Mouse (Mus musculus) forebrain, embryonic 16.5 days (tissue): ENCODE data around the gene Svep1. TPM values are rescaled to one million over a fixed set of nuclear protein-coding genes. Genes with fewer than 3 reads are reported as not detected.
A peak's percentile ranks its signal among the peaks of the same experiment; 100 is the strongest.

Source experiments
- ATAC-seq: fragments of 200-750 bp; cut with Nextera tagmentation; 2 replicates; pipeline ENCODE4 v1.8.0; 2017; ENCODE audit warnings: mild to moderate bottlenecking, moderate library complexity
- H3K27ac ChIP-seq: fragments of 300-500 bp; sonication (generic); 2 replicates; pipeline ENCODE4 v1.5.1; 2014; ENCODE audit warnings: low read length, control low read depth
- H3K27me3 ChIP-seq: fragments of 300-500 bp; sonication (generic); replicated peaks from 2 replicates; pipeline ENCODE4 v1.6.1; 2014; ENCODE audit warnings: low read length; ENCODE audit not compliant: control insufficient read depth, insufficient read depth
- H3K36me3 ChIP-seq: fragments of 300-500 bp; sonication (generic); 2 replicates; pipeline ENCODE4 v1.6.1; 2014; ENCODE audit not compliant: control insufficient read depth, insufficient read depth
- H3K4me1 ChIP-seq: fragments of 300-500 bp; sonication (generic); replicated peaks from 2 replicates; pipeline ENCODE4 v1.6.1; 2014; ENCODE audit warnings: low read length; ENCODE audit not compliant: control insufficient read depth, insufficient read depth
- H3K4me2 ChIP-seq: fragments of 300-500 bp; sonication (generic); 2 replicates; pipeline ENCODE4 v1.6.1; 2014; ENCODE audit warnings: mild to moderate bottlenecking, low read length, control low read depth
- H3K4me3 ChIP-seq: fragments of 300-500 bp; sonication (generic); replicated peaks from 2 replicates; pipeline ENCODE4 v1.5.1; 2014; ENCODE audit warnings: mild to moderate bottlenecking, low read length, control low read depth
- H3K9ac ChIP-seq: fragments of 300-500 bp; sonication (generic); replicated peaks from 2 replicates; pipeline ENCODE4 v1.6.1; 2014; ENCODE audit warnings: low read depth, low read length, control low read depth
- H3K9me3 ChIP-seq: fragments of 300-500 bp; sonication (generic); 2 replicates; pipeline ENCODE4 v1.6.1; 2016; ENCODE audit warnings: low read length; ENCODE audit not compliant: control insufficient read depth
- WGBS: fragments of 180-500 bp; shearing (Covaris S2); extraction: QIAGEN DNeasy Blood & Tissue Kit; methylation state at CpG from one replicate; pipeline ENCODE4 v1.1.7; 2014; 5-methylcytosine and 5-hydroxymethylcytosine counted together
- polyA plus RNA-seq: library from polyadenylated mRNA; unstranded; fragments of >200 nt; fragmentation: Nextera tagmentation; extraction: Ambion mirVana; gene quantifications from 2 replicates; pipeline ENCODE4 v1.2.1, GENCODE M21; 2015

Gene Svep1
- polyA plus RNA-seq, 1 experiment from 2014 or later, result 0.49 TPM

- peak overlapping the region; percentile 48 for H3K4me3 ChIP-seq
- H3K36me3 ChIP-seq, result no peaks in the 10 kb centered on the region
- peak overlapping the region; percentile 43 for H3K9ac ChIP-seq
- under 1% methylated on average over 31 of the region's 31 CpGs for WGBS
- peaks cover 23% of the 10 kb centered on the region for H3K27me3 ChIP-seq
- peaks cover 8% of the 10 kb centered on the region for H3K4me1 ChIP-seq
- no peaks in the 10 kb centered on the region for H3K9me3 ChIP-seq
- peak overlapping the region; percentile 84 for H3K4me2 ChIP-seq
- H3K27ac ChIP-seq, result no peak overlapping the region
- ATAC-seq, result peak; percentile 55
These were observed 927 bp downstream of the Svep1 start for GRCm38 (mm10) chr4:58205750-58206114.

GRCm38 (mm10) chr4:58201703-58202102 lies 5.0 kb downstream of the Svep1 start:
- no peak overlapping the region for H3K27ac ChIP-seq
- H3K9ac ChIP-seq, result no peak overlapping the region
- no peaks in the 10 kb centered on the region for H3K9me3 ChIP-seq
- WGBS, result 84% methylated on average over 2 of the region's 2 CpGs
- H3K4me2 ChIP-seq, result no peak overlapping the region
- ATAC-seq, result no peak
- H3K4me1 ChIP-seq, result peaks cover 8% of the 10 kb centered on the region
- H3K36me3 ChIP-seq, result no peaks in the 10 kb centered on the region
- H3K27me3 ChIP-seq, result peaks cover 19% of the 10 kb centered on the region
- no peak overlapping the region for H3K4me3 ChIP-seq

- no peak overlapping the region for H3K4me3 ChIP-seq
- no peaks in the 10 kb centered on the region for H3K36me3 ChIP-seq
- H3K4me1 ChIP-seq, result peaks cover 3% of the 10 kb centered on the region
- H3K9me3 ChIP-seq, result no peaks in the 10 kb centered on the region
- ATAC-seq, result no peak
- H3K27me3 ChIP-seq, result peaks cover 10% of the 10 kb centered on the region
- H3K27ac ChIP-seq, result no peak overlapping the region
- no peak overlapping the region for H3K4me2 ChIP-seq
- WGBS, result 73% methylated on average over 4 of the region's 4 CpGs
- no peak overlapping the region for H3K9ac ChIP-seq
These were observed 5.8 kb downstream of the Svep1 start for GRCm38 (mm10) chr4:58200826-58201225.

- Histone ChIP-seq H3K27me3 (no peaks in the 10 kb centered on the region), H3K9ac (no peak overlapping the region), H3K9me3 (peaks cover 2% of the 10 kb centered on the region; the same call in 1 of the 2 replicates), H3K4me2 (no peak overlapping the region), H3K4me1 (no peaks in the 10 kb centered on the region), H3K36me3 (no peaks in the 10 kb centered on the region), H3K27ac (no peak overlapping the region), H3K4me3 (no peak overlapping the region)
- 82% methylated on average over 4 of the region's 4 CpGs for WGBS
- no peak for ATAC-seq
These were observed 9.4 kb downstream of the Svep1 start for GRCm38 (mm10) chr4:58197230-58197629.

DNA sequence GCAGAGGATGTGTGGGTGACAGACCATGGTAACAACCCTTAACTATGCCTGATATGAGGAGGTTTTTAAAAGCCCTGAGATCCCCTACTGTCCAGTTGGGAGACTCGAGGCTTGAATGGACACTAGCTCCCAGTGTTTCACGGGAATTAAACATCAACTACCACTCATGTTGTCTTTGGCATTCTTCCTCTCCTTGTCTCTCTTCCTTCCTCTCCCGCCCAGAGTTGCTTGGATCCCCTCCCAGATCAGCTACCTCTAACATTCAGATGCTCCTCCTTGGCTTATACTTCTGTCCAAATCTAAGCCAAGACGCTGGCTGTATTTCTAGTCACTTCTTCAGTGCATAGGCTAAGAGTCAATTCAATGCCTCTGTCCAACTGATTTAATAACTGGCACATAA lies 9.9 kb downstream of the Svep1 start:
- Histone ChIP-seq H3K9ac (no peak overlapping the region), H3K27ac (no peak overlapping the region), H3K4me3 (no peak overlapping the region), H3K36me3 (no peaks in the 10 kb centered on the region), H3K4me2 (no peak overlapping the region), H3K9me3 (peaks cover 2% of the 10 kb centered on the region; the same call in 1 of the 2 replicates), H3K4me1 (no peaks in the 10 kb centered on the region), H3K27me3 (no peaks in the 10 kb centered on the region)
- 79% methylated on average over 4 of the region's 4 CpGs for WGBS
- no peak for ATAC-seq

GRCm38 (mm10) chr4:58195936-58196335 lies 10.7 kb downstream of the Svep1 start:
- 98% methylated on average over 2 of the region's 2 CpGs for WGBS

GRCm38 (mm10) chr4:58189281-58189680 lies 17.4 kb downstream of the Svep1 start:
- no peak for ATAC-seq
- no peak overlapping the region for H3K27ac ChIP-seq
- H3K9me3 ChIP-seq, result no peaks in the 10 kb centered on the region
- H3K4me3 ChIP-seq, result no peak overlapping the region
- no peaks in the 10 kb centered on the region for H3K27me3 ChIP-seq
- H3K36me3 ChIP-seq, result no peaks in the 10 kb centered on the region
- H3K9ac ChIP-seq, result no peak overlapping the region
- no peak overlapping the region for H3K4me2 ChIP-seq
- WGBS, result 83% methylated on average over 5 of the region's 5 CpGs
- H3K4me1 ChIP-seq, result no peaks in the 10 kb centered on the region

More at GRCm38 (mm10) chr4:58195936-58196335, 10.7 kb downstream of the Svep1 start:
- Histone ChIP-seq H3K9ac (no peak overlapping the region), H3K4me2 (no peak overlapping the region), H3K27ac (no peak overlapping the region), H3K9me3 (peaks cover 2% of the 10 kb centered on the region; the same call in 1 of the 2 replicates), H3K4me3 (no peak overlapping the region), H3K36me3 (no peaks in the 10 kb centered on the region), H3K27me3 (no peaks in the 10 kb centered on the region), H3K4me1 (no peaks in the 10 kb centered on the region)
- ATAC-seq, result no peak

DNA sequence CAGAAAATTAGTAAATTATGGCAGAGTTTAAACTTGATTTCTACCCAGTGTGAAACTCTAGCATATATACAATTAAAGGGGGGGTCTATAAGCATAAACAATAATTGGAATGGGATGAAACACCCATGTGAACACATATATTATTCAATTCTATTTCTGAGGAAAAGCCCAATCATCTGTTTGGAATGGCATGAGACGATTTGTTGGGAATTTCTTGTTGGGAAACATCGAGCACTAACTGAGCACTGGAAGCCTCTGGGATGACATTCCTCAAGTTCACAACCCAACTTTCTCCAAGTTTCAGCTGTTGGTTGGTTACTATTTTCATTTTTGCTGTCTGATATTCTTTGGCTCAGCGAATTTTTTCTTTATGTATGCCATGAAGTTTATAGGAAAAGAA lies 21.3 kb downstream of the Svep1 start:
- Histone ChIP-seq H3K4me1 (no peaks in the 10 kb centered on the region), H3K27ac (no peak overlapping the region), H3K4me2 (no peak overlapping the region), H3K4me3 (no peak overlapping the region), H3K27me3 (no peaks in the 10 kb centered on the region), H3K9me3 (no peaks in the 10 kb centered on the region), H3K9ac (no peak overlapping the region), H3K36me3 (no peaks in the 10 kb centered on the region)
- no peak for ATAC-seq
- WGBS, result 76% methylated on average over 3 of the region's 3 CpGs

DNA sequence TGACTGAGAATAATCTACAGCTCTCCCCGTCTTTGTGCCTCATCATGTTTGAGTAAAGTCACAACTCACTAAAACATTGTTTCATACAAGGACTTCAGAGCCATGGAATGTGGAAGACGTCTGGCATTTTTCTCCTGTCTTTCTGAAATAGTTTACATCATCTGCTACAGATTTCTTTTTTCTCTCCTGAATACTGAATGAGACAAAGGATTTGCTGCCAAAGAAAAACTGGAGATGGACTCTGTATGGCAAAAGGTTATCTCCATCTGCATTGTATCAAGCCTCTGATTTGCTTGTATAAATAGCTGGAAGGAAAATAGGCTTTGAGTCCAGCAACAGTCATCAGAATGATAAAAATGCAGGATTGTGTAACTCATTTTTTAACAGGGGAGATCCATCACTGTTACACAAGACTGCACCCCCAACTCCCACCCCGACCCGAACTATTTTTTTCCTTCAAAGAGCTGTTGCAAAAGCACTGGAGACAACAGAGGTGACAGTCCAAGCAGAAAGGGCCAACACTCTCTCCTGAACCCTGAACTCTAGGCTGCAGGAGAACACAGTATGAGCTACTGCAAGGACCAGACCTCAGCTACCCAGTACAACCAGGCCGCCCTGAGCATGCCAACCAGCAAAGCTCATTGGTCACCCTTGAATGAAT lies 21.8 kb downstream of the Svep1 start:
- no peak for ATAC-seq
- H3K9me3 ChIP-seq, result no peaks in the 10 kb centered on the region
- WGBS, result 82% methylated on average over 5 of the region's 5 CpGs
- no peak overlapping the region for H3K4me2 ChIP-seq
- no peak overlapping the region for H3K9ac ChIP-seq
- H3K4me1 ChIP-seq, result no peaks in the 10 kb centered on the region
- no peak overlapping the region for H3K27ac ChIP-seq
- no peaks in the 10 kb centered on the region for H3K27me3 ChIP-seq
- H3K36me3 ChIP-seq, result no peaks in the 10 kb centered on the region
- H3K4me3 ChIP-seq, result no peak overlapping the region

DNA sequence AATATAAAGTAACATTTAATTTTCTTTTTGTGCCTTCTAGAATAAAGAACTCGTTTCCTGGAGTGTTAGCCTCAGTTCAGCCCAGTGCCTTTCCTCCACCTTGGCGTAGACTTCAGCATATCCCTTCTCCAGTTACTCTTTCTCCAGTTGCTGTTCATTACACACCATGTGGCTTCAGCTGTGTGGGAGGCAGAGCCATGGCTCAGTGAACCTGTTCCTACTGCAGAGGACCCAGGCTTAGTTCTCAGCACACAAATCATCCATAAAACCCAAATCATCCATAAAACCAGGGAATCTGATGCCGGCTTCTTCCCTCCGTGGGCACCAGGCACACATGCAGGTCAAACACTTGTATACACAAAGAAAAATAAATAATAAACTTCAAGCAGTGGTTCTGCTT lies 22.8 kb downstream of the Svep1 start:
- no peaks in the 10 kb centered on the region for H3K9me3 ChIP-seq
- WGBS, result 94% methylated on average over 4 of the region's 4 CpGs
- no peak overlapping the region for H3K27ac ChIP-seq
- H3K4me2 ChIP-seq, result no peak overlapping the region
- no peak overlapping the region for H3K4me3 ChIP-seq
- no peak overlapping the region for H3K9ac ChIP-seq
- no peaks in the 10 kb centered on the region for H3K4me1 ChIP-seq
- ATAC-seq, result no peak
- no peaks in the 10 kb centered on the region for H3K36me3 ChIP-seq
- H3K27me3 ChIP-seq, result no peaks in the 10 kb centered on the region
